Mouse (Mus musculus) kidney, adult 2 months (tissue): ENCODE measurements around the gene Dync1li1. TPM values are rescaled to one million over a fixed set of nuclear protein-coding genes. Genes with fewer than 3 reads are reported as not detected.
A peak's percentile ranks its signal among the peaks of the same experiment; 100 is the strongest.
"Not testable (repeated sequence)": the region's sequence is repeated elsewhere in the genome, so short reads cannot be mapped to it uniquely, and the experiment has no call there.

Experiments
- DNase-seq: peaks from one replicate; pipeline ENCODE4 v3.0.0; 2021
- H3K27ac ChIP-seq: fragments of 200-500 bp; 2 replicates; pipeline ENCODE4 v1.5.1; 2012; ENCODE audit warnings: low read depth, low read length, control low read depth, inconsistent platforms; ENCODE audit not compliant: insufficient read depth
- H3K27me3 ChIP-seq: fragments of 200-500 bp; replicated peaks from 2 replicates; pipeline ENCODE4 v1.6.1; 2012; ENCODE audit warnings: mild to moderate bottlenecking, moderate library complexity, low read length, inconsistent platforms; ENCODE audit not compliant: control insufficient read depth, insufficient read depth
- H3K36me3 ChIP-seq: fragments of 200-500 bp; 2 replicates; pipeline ENCODE4 v1.6.1; 2012; ENCODE audit warnings: mild to moderate bottlenecking, moderate library complexity, low read length, inconsistent platforms; ENCODE audit not compliant: control insufficient read depth, insufficient read depth
- H3K4me1 ChIP-seq: fragments of 200-500 bp; 2 replicates; pipeline ENCODE4 v1.6.1; 2011; ENCODE audit warnings: low read length; ENCODE audit not compliant: control insufficient read depth, insufficient read depth
- H3K4me3 ChIP-seq: fragments of 200-500 bp; 2 replicates; pipeline ENCODE4 v1.5.1; 2011; ENCODE audit warnings: mild to moderate bottlenecking, low read depth, low read length, control low read depth; ENCODE audit not compliant: insufficient read depth
- CTCF ChIP-seq: fragments of 200-500 bp; conservative IDR thresholded peaks from 2 replicates; pipeline ENCODE4 v1.5.1; 2011; ENCODE audit warnings: low read depth, mild to moderate bottlenecking, control low read depth, low read length, moderate library complexity, mixed read lengths; ENCODE audit not compliant: insufficient read depth, insufficient read length
- POLR2A ChIP-seq: fragments of 200-500 bp; IDR thresholded peaks from one replicate; pipeline ENCODE4 v1.6.1; 2011; ENCODE audit warnings: low read depth, low read length, control low read depth
- WGBS: fragments of 180-500 bp; shearing (Covaris S2); methylation state at CpG from one replicate; pipeline ENCODE4 v1.1.7; 2018; 5-methylcytosine and 5-hydroxymethylcytosine counted together
- polyA plus RNA-seq: library from polyadenylated mRNA; depleted of rRNA; stranded (reverse); fragments of >200 nt; gene quantifications from 2 replicates; pipeline ENCODE4 v1.2.3, GENCODE M21; 2012

The Dync1li1 gene
- polyA plus RNA-seq, 1 experiment, result 24.6 TPM

DNA sequence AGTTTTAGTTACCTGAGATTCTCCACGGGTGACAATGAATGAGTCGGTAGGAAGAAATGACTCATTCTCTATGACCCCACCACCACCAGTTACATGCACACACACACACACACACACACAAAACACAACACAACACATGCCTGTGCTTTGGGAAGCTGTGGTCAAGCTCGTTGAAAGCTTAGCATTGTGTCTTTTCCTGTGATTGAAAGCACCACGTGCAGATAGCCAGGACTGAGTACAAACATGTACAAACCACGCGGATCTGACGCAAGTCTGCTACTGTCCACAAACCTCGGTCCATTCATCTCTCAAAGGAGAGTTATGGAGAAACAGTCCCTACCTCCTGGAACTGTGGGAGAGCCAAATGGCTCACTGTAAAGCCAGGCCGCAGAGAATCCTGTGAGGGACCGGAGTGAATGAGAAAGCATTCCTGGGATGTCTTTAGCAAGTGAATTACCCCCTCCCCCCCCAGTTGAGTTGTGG is 1.6 kb downstream of the Dync1li1 start:
- Histone ChIP-seq H3K36me3 (no peaks in the 10 kb centered on the region; the same call in 1 of the 2 replicates), H3K27me3 (no peaks in the 10 kb centered on the region), H3K4me3 (peak overlapping the region; percentile 21), H3K27ac (no peak overlapping the region), H3K4me1 (peaks cover 13% of the 10 kb centered on the region)
- TF ChIP-seq POLR2A, result no peak
- TF ChIP-seq CTCF, result no peak
- DNase-seq, result peak; percentile 27
- 5% methylated on average over 10 of the region's 10 CpGs for whole genome bisulfite sequencing

DNA sequence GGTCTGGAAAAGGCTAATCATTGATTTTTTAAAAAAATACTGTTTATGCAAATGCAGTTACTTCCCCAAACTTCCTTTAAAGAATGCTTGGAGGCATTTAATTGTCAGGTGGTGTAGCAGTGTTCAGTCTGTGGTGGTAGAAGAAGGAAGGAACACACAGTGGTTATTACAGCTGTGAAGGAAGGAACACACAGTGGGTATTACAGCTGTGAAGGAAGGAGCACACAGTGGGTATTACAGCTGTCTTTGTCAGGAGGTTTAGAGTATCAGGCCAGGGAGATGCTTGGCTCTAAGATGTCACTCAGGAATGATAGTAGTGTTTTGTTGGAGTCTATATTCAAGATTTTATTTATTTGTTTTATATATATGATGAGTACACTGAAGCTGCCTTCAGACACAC is 2.5 kb downstream of the Dync1li1 start:
- peaks cover 13% of the 10 kb centered on the region for H3K4me1 ChIP-seq
- no peak for DNase-seq
- H3K27me3 ChIP-seq, result no peaks in the 10 kb centered on the region
- no peak overlapping the region for H3K4me3 ChIP-seq
- H3K36me3 ChIP-seq, result no peaks in the 10 kb centered on the region; the same call in 1 of the 2 replicates
- TF ChIP-seq POLR2A (no peak), CTCF (no peak)
- H3K27ac ChIP-seq, result no peak overlapping the region

- not testable (repeated sequence) for DNase-seq, H3K27ac ChIP-seq, H3K4me1 ChIP-seq, H3K27me3 ChIP-seq, H3K36me3 ChIP-seq, H3K4me3 ChIP-seq
- 96% methylated on average over 8 of the region's 8 CpGs for WGBS
Measured at GRCm38 (mm10) chr9:114695662-114696061, 7.1 kb downstream of the Dync1li1 start.

DNA sequence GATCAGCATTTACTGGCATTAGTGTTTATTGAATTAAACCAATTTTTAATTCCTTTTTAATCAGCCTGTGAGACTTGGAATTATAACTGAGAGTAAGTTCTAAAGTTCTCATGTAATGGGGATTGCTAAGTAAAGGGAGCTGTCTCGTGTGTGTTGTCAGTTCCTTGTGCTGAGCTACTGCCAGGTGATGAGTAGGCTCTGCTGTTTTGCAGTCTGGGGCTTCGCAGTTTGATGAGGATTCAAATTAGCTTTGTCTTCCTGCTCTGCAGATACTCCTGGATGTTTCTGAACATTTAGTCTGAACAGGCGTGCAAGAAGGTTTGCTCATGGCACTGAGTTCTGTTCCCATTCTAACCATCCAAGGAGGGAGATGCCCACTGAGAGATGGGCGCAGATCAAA is 8.5 kb downstream of the Dync1li1 start:
- no peak for DNase-seq
- WGBS, result 79% methylated on average over 4 of the region's 4 CpGs
- TF ChIP-seq POLR2A (no peak), CTCF (no peak)
- Histone ChIP-seq H3K36me3 (no peaks in the 10 kb centered on the region; the same call in 1 of the 2 replicates), H3K4me3 (no peak overlapping the region), H3K27ac (peak overlapping the region; percentile 19; the same call in 1 of the 2 replicates), H3K27me3 (no peaks in the 10 kb centered on the region), H3K4me1 (peaks cover 13% of the 10 kb centered on the region; the same call in 1 of the 2 replicates)

DNA sequence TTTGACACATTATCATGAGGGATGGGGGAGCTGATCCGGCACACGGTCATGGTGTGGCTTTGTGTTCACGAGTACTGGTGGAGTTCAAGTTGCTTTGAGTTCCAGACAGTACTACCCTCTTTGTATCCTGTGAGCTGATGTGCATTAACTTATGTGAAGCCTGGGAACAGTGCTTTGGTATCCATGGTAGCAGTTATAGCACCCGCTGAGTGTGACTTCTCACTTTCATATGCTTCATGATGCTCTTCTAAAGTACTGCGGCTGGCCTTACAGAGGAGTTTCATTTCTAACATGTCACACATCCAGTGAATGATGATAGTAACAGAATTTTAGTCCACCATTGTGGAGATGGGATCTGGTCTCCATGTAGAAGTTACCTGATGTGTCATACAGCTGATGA is 9.3 kb downstream of the Dync1li1 start:
- Histone ChIP-seq H3K4me3 (no peak overlapping the region), H3K27ac (no peak overlapping the region), H3K4me1 (peaks cover 12% of the 10 kb centered on the region; the same call in 1 of the 2 replicates), H3K27me3 (no peaks in the 10 kb centered on the region), H3K36me3 (no peaks in the 10 kb centered on the region)
- WGBS, result 88% methylated on average over 5 of the region's 5 CpGs
- no peak for TF ChIP-seq CTCF
- no peak for TF ChIP-seq POLR2A
- DNase-seq, result no peak

GRCm38 (mm10) chr9:114699262-114699661 is 10.7 kb downstream of the Dync1li1 start:
- Histone ChIP-seq H3K27ac (peak overlapping the region; percentile 83), H3K27me3 (no peaks in the 10 kb centered on the region), H3K4me3 (no peak overlapping the region), H3K4me1 (peaks cover 12% of the 10 kb centered on the region; the same call in 1 of the 2 replicates), H3K36me3 (no peaks in the 10 kb centered on the region)
- TF ChIP-seq POLR2A (no peak), CTCF (no peak)
- WGBS, result 41% methylated on average over 6 of the region's 6 CpGs
- DNase-seq, result peak; percentile 64

DNA sequence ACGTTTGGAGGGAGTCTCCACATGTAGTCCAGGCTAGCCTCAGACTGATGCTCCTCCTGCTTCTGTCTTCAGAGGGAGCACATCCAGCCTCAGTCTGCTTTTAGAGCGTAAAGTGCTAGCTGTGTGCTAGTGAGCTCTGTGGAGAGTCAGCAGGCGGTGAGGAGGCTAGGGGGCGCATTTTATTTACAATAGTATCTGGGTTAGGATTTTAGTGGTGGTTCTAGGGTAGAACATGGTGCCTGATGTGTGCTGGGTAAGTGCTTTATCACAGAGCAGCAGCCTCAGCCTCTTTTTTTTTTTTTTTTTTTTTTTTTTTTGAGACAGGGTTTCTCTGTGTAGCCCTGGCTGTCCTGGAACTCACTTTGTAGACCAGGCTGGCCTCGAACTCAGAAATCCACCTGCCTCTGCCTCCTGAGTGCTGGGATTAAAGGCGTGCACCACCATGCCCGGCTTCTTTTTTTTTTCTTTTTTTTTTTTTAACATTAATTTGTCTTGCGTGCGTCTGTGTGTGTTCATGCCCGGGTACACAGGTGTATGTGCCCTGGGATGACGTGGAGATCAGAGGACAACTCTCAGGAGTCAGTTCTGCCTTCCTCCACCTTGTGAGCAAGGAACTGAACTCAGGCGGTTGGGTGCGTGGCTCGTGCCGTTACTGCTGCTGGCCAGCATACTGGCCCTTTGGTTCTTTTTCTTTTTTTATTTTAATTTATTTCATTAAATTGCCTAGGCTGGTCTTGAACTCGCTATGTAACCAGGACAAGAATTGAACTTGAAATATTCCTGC is 11.5 kb downstream of the Dync1li1 start:
- H3K36me3 ChIP-seq, result no peaks in the 10 kb centered on the region

More for the DNA sequence above, 11.5 kb downstream of the Dync1li1 start:
- Histone ChIP-seq H3K4me1 (peaks cover 12% of the 10 kb centered on the region; the same call in 1 of the 2 replicates), H3K4me3 (no peak overlapping the region), H3K27me3 (no peaks in the 10 kb centered on the region), H3K27ac (peak overlapping the region; percentile 92)
- no peak for TF ChIP-seq CTCF
- no peak for TF ChIP-seq POLR2A
- 55% methylated on average over 16 of the region's 16 CpGs for WGBS
- DNase-seq, result peak; percentile 78
